Mouse (Mus musculus) gastrocnemius, adult 2 months (tissue): ENCODE results near the gene Misp. TPM values are rescaled to one million over a fixed set of nuclear protein-coding genes. Genes with fewer than 3 reads are reported as not detected.

Experiments
- DNase-seq: peaks from one replicate; pipeline ENCODE4 v3.0.0; 2022
- H3K27ac ChIP-seq: fragments of 200-600 bp; 2 replicates; pipeline ENCODE4 v1.8.1; 2022; ENCODE audit warnings: mild to moderate bottlenecking
- H3K4me3 ChIP-seq: fragments of 200-600 bp; 2 replicates; pipeline ENCODE4 v1.8.1; 2022; ENCODE audit warnings: mild to moderate bottlenecking, moderate library complexity
- CTCF ChIP-seq: fragments of 200-600 bp; IDR thresholded peaks from 2 replicates; pipeline ENCODE4 v1.8.1; 2022; ENCODE audit warnings: antibody characterized with exemption, mild to moderate bottlenecking, moderate library complexity
- intact Hi-C: fragments of 180-260 bp; cut with DNase I; formaldehyde crosslinking; loops from one replicate; pipeline ENCODE4 v1.15.1; 2025
- microRNA-seq: library from miRNA; unstranded; fragments of <30 nt; microRNA quantifications from one replicate; pipeline ENCODE4 v1.2.0, GENCODE M21; 2021
- total RNA-seq, 2 experiments: library from RNA; stranded (reverse); gene quantifications; 2 replicates each; pipeline ENCODE4 v1.2.3; 2021

Gene Misp
- total RNA-seq, 2 experiments from 2014 or later: not detected

DNA sequence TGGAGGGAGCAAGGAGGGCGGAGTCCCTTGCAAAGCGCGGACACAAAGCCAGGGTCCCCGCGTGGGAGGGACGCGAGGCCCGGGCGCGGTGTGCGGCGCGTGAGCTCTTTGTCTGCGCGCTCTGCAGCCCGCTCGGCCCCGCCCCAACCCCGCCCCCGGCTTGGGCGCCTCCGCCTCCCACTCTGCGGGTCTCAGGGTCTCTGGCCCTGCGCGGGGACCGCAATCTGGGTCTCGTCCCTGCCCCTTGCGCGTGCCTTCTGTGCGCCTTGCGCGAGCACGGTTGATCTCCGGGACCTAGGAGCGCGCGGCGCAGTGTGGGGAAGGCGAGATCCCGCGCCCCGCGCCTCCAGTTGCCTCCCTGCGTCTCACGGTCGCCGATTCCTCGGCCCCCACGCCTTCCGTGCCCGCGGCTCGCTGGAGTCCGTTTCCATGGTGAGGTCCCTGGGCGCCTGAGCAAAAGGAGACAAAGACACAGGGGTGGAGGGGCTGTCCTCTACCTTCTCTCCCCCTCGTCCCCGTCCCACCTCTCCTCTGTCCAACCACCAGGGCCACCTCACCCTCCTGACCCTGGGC, 53.6 kb downstream of the Misp start, which contains the start of the genes Prtn3 and Plppr3:
TSS of gene Prtn3 (plus strand) at position 187 of the 573 bp plus-strand sequence.
TSS of gene Plppr3 (minus strand) at position 345 of the 573 bp plus-strand sequence.
- TF ChIP-seq CTCF: no peak
- peak within 1 kb of the TSS; percentile 74 for H3K4me3 ChIP-seq
- intact Hi-C loops: no loop called here

GRCm38 (mm10) chr10:79877174-79877573, 56.4 kb downstream of the Misp start:
- DNase-seq: peak; percentile 35
- no peak overlapping the region for H3K27ac ChIP-seq
- no peak overlapping the region for H3K4me3 ChIP-seq
- TF ChIP-seq CTCF: no peak
- intact Hi-C loops: no loop called here

More for the DNA sequence above, 53.6 kb downstream of the Misp start, which contains the start of the genes Prtn3 and Plppr3:
- H3K27ac ChIP-seq: no peak within 1 kb of the TSS
- DNase-seq: peak; percentile 39

DNA sequence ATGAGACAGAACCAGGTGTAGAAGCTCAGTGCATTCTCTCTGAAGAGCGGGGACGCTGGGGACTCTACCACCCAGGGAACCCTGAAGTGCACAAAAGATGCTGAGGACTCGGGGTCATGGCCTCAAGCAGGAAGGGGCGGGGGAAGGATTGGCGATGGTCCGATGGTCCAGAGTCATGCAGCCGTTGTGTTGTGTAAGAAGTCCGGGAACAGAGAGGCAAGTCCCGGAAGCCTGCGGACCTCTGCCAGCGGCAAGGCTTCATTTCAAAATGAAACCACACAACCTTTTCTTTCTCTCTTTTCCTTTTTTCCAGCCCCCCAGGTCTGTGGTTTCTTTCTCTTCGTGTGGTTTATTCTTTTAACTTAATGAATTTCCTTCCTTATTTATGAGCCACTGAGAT, 57.0 kb downstream of the Misp start:
- intact Hi-C loops: no loop called here
- Histone ChIP-seq H3K4me3 (peak overlapping the region; percentile 19; the same call in 1 of the 2 replicates), H3K27ac (peak overlapping the region; percentile 43)
- peak; percentile 70 for DNase-seq
- no peak for TF ChIP-seq CTCF

DNA sequence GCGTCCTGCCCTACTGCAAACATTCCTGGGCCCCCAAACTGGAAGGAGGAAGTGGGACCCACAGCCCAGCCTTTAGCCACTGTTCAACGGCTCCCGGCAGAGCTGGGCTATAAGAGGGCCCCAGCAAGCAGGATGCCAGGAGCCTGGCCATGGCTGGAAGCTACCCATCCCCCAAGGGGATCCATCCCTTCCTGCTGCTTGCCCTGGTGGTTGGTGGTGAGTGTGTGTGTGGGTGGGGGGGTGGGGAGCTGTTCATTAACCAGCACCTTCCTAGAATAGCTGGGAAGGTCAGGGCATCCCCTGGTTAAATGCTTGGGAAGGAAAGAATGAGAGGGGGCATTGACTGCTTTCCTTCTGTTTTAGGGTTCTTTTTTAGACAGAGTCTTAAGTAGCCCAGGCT, 58.7 kb downstream of the Misp start:
- Histone ChIP-seq H3K4me3 (no peak overlapping the region), H3K27ac (no peak overlapping the region)
- no peak for TF ChIP-seq CTCF
- DNase-seq: no peak
- intact Hi-C loops: no loop called here

Small RNA genes within 50 kb of the gene (microRNA-seq; reads per million reads assigned to microRNA genes)
- not detected for gene Mir6910

Other genes with a start within 250 kb of the Misp start
- gene Theg, start 233.7 kb upstream of the Misp start, total RNA-seq: not detected
- gene C2cd4c, start 207.0 kb upstream of the Misp start, total RNA-seq: under 1 TPM; 0.20 to 0.51 TPM
- gene Shc2, start 183.1 kb upstream of the Misp start, total RNA-seq: 1 to 10 TPM; 3.2 to 7.5 TPM
- 100 to 1,000 TPM in 1 of 2 experiments, 10 to 100 TPM in 1; 56.6 to 180 TPM for gene Odf3l2, start 175.3 kb upstream of the Misp start, total RNA-seq
- gene Madcam1, start 156.4 kb upstream of the Misp start, total RNA-seq: not detected
- 10 to 100 TPM; 18.4 to 19.2 TPM for gene Tpgs1, start 151.6 kb upstream of the Misp start, total RNA-seq
- gene Cdc34, start 138.8 kb upstream of the Misp start, total RNA-seq: 100 to 1,000 TPM; 366 to 415 TPM
- 1 to 10 TPM; 7.2 to 9.8 TPM for gene Gzmm, start 132.0 kb upstream of the Misp start, total RNA-seq
- gene Bsg, start 116.5 kb upstream of the Misp start, total RNA-seq: 100 to 1,000 TPM; 650 to 652 TPM
- under 1 TPM; 0.47 to 0.84 TPM for gene Hcn2, start 104.4 kb upstream of the Misp start, total RNA-seq
- 10 to 100 TPM; 27.0 to 40.8 TPM for gene Polrmt, start 74.4 kb upstream of the Misp start, total RNA-seq
- not detected for gene Fgf22, start 65.9 kb upstream of the Misp start, total RNA-seq
- gene Rnf126, start 54.0 kb upstream of the Misp start, total RNA-seq: 10 to 100 TPM; 46.1 to 53.6 TPM
- 1 to 10 TPM; 1.0 to 1.5 TPM for gene Fstl3, start 43.7 kb upstream of the Misp start, total RNA-seq
- not detected for gene Prss57, start 30.0 kb upstream of the Misp start, total RNA-seq
- 10 to 100 TPM; 18.1 to 23.0 TPM for gene Palm, start 27.4 kb upstream of the Misp start, total RNA-seq
- gene Ptbp1, start 33.4 kb downstream of the Misp start, total RNA-seq: 10 to 100 TPM; 18.8 to 25.1 TPM
- not detected for gene Prtn3, start 53.5 kb downstream of the Misp start, total RNA-seq
- gene Plppr3, start 53.6 kb downstream of the Misp start, total RNA-seq: under 1 TPM in 1 of 2 experiments, not detected in 1; 0.17 TPM
- not detected for gene Elane, start 65.3 kb downstream of the Misp start, total RNA-seq
- gene Cfd, start 69.9 kb downstream of the Misp start, total RNA-seq: 10 to 100 TPM; 12.9 to 77.1 TPM
- gene Med16, start 87.9 kb downstream of the Misp start, total RNA-seq: 10 to 100 TPM; 32.6 to 37.2 TPM
- gene Gm26602, start 89.9 kb downstream of the Misp start, total RNA-seq: not detected
- gene Kiss1r, start 96.0 kb downstream of the Misp start, total RNA-seq: under 1 TPM; 0.17 to 0.23 TPM
- gene R3hdm4, start 100.2 kb downstream of the Misp start, total RNA-seq: 100 to 1,000 TPM; 107 to 121 TPM
- gene Arid3a, start 106.1 kb downstream of the Misp start, total RNA-seq: 1 to 10 TPM; 1.8 to 2.1 TPM
- 10 to 100 TPM; 19.7 to 22.0 TPM for gene Wdr18, start 139.2 kb downstream of the Misp start, total RNA-seq
- gene Grin3b, start 149.7 kb downstream of the Misp start, total RNA-seq: under 1 TPM; 0.25 to 0.28 TPM
- gene Tmem259, start 163.3 kb downstream of the Misp start, total RNA-seq: 10 to 100 TPM; 70.9 to 75.1 TPM
- 1 to 10 TPM; 3.9 to 9.7 TPM for gene Cnn2, start 167.6 kb downstream of the Misp start, total RNA-seq
- 1 to 10 TPM; 6.7 to 7.2 TPM for gene Abca7, start 175.5 kb downstream of the Misp start, total RNA-seq
- 1 to 10 TPM in 1 of 2 experiments, under 1 TPM in 1; 0.97 to 1.4 TPM for gene Arhgap45, start 195.7 kb downstream of the Misp start, total RNA-seq
- gene Polr2e, start 218.8 kb downstream of the Misp start, total RNA-seq: 10 to 100 TPM; 42.0 to 50.9 TPM
- 100 to 1,000 TPM; 552 to 603 TPM for gene Gpx4, start 226.2 kb downstream of the Misp start, total RNA-seq